Mouse (Mus musculus): ENCODE measurements around the gene Cacng6. TPM values are rescaled to one million over a fixed set of nuclear protein-coding genes. Genes with fewer than 3 reads are reported as not detected.

Cacng6 gene
- polyA plus RNA-seq, 2 experiments from 2014 or later: not detected

DNA sequence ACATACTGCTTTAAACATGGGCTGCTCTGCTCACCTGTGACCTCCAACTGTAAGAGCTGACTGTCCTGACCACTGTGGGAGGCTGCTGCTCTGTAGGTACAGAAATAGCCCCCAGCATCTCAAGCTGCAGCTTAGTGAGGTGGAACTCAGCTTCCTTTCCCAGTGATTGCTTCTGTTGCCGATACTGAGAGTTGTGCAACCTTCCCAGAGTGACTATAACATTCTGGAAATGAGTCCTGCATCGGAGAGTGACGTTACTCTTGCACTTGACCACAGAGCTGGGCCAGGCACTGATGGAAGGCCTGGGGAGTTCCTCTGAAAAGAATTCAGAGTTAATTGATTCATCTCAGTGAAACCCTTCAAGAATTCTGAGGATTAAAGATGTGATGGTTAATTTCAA is 48.8 kb downstream of the Cacng6 start:
- ATAC-seq: no peak

GRCm38 (mm10) chr7:3474291-3475080 is 50.5 kb downstream of the Cacng6 start:
- no peak for ATAC-seq

- ATAC-seq: no peak
Measured at GRCm38 (mm10) chr7:3476728-3477127, 52.7 kb downstream of the Cacng6 start.

GRCm38 (mm10) chr7:3481948-3482608 is 58.1 kb downstream of the Cacng6 start:
- ATAC-seq: no peak

Other genes starting within 250 kb of the Cacng6 start
- under 1 TPM in 1 of 2 experiments, not detected in 1; 0.12 TPM for gene Nlrp12, start 174.5 kb upstream of the Cacng6 start, polyA plus RNA-seq (2017; shearing (Covaris generic))
- gene Myadm, start 135.1 kb upstream of the Cacng6 start, polyA plus RNA-seq (2017; shearing (Covaris generic)): 10 to 100 TPM in 1 of 2 experiments, 1 to 10 TPM in 1; 4.1 to 10.4 TPM
- gene Prkcg, start 135.0 kb upstream of the Cacng6 start, polyA plus RNA-seq (2017; shearing (Covaris generic)): not detected
- not detected for gene Cacng7, start 91.2 kb upstream of the Cacng6 start, polyA plus RNA-seq (2017; shearing (Covaris generic))
- not detected for gene Cacng8, start 33.5 kb upstream of the Cacng6 start, polyA plus RNA-seq (2017; shearing (Covaris generic))
- under 1 TPM in 1 of 2 experiments, not detected in 1; 0.33 TPM for gene Tarm1, start 78.4 kb downstream of the Cacng6 start, polyA plus RNA-seq (2017; shearing (Covaris generic))
- gene Oscar, start 192.0 kb downstream of the Cacng6 start, polyA plus RNA-seq (2017; shearing (Covaris generic)): not detected
- 100 to 1,000 TPM; 684 to 742 TPM for gene Ndufa3, start 193.2 kb downstream of the Cacng6 start, polyA plus RNA-seq (2017; shearing (Covaris generic))
- gene Tfpt, start 205.7 kb downstream of the Cacng6 start, polyA plus RNA-seq (2017; shearing (Covaris generic)): 10 to 100 TPM; 16.9 to 21.4 TPM
- gene Prpf31, start 205.8 kb downstream of the Cacng6 start, polyA plus RNA-seq (2017; shearing (Covaris generic)): 10 to 100 TPM; 78.4 to 96.2 TPM
- 10 to 100 TPM; 36.6 to 42.0 TPM for gene Cnot3, start 221.1 kb downstream of the Cacng6 start, polyA plus RNA-seq (2017; shearing (Covaris generic))
- 1 to 10 TPM; 6.6 to 8.6 TPM for gene Leng1, start 241.6 kb downstream of the Cacng6 start, polyA plus RNA-seq (2017; shearing (Covaris generic))